Mouse (Mus musculus) adipocyte (in vitro differentiated cells): Measurements from ENCODE around the gene Habp2.

ENCODE experiments used
- DNase-seq: peaks from one replicate; pipeline ENCODE4 v3.0.0-alpha.2; 2016; ENCODE audit warnings: low spot score

Gene Habp2

GRCm38 (mm10) chr19:56286866-56287265 is at the start of gene Habp2:
Habp2 (plus strand) TSS chr19:56287137.
- DNase-seq, result no peak

- DNase-seq, result no peak
Observed at GRCm38 (mm10) chr19:56238501-56238900, 48.4 kb upstream of the Habp2 start.

- no peak for DNase-seq
Observed at GRCm38 (mm10) chr19:56245201-56245600, 41.7 kb upstream of the Habp2 start.

- no peak for DNase-seq
Observed at GRCm38 (mm10) chr19:56252815-56253214, 34.1 kb upstream of the Habp2 start.

- DNase-seq, result peak; percentile 49
Observed at GRCm38 (mm10) chr19:56253271-56253670, 33.7 kb upstream of the Habp2 start.

- peak; percentile 64 for DNase-seq
Observed at GRCm38 (mm10) chr19:56254751-56255150, 32.2 kb upstream of the Habp2 start.

- DNase-seq, result peak; percentile 84
Observed at GRCm38 (mm10) chr19:56255506-56255905, 31.4 kb upstream of the Habp2 start.

GRCm38 (mm10) chr19:56256235-56256634 is 30.7 kb upstream of the Habp2 start:
- no peak for DNase-seq

GRCm38 (mm10) chr19:56256741-56257140 is 30.2 kb upstream of the Habp2 start:
- DNase-seq, result no peak

GRCm38 (mm10) chr19:56263696-56264095 is 23.2 kb upstream of the Habp2 start:
- DNase-seq, result no peak

GRCm38 (mm10) chr19:56264175-56264574 is 22.8 kb upstream of the Habp2 start:
- no peak for DNase-seq

- DNase-seq, result no peak
Observed at GRCm38 (mm10) chr19:56265149-56265548, 21.8 kb upstream of the Habp2 start.

GRCm38 (mm10) chr19:56272081-56272480 is 14.9 kb upstream of the Habp2 start:
- no peak for DNase-seq

- DNase-seq, result no peak
Observed at GRCm38 (mm10) chr19:56277140-56277804, 9.7 kb upstream of the Habp2 start.

- no peak for DNase-seq
Observed at GRCm38 (mm10) chr19:56277951-56278350, 9.0 kb upstream of the Habp2 start.

GRCm38 (mm10) chr19:56278366-56278765 is 8.6 kb upstream of the Habp2 start:
- no peak for DNase-seq

GRCm38 (mm10) chr19:56285222-56285621 is 1.7 kb upstream of the Habp2 start:
- peak; percentile 29 for DNase-seq

- DNase-seq, result no peak
Observed at GRCm38 (mm10) chr19:56287580-56288367, 837 bp downstream of the Habp2 start.

- no peak for DNase-seq
Observed at GRCm38 (mm10) chr19:56288436-56288835, 1.5 kb downstream of the Habp2 start.

GRCm38 (mm10) chr19:56289642-56290041 is 2.7 kb downstream of the Habp2 start:
- no peak for DNase-seq

- peak; percentile 23 for DNase-seq
Observed at GRCm38 (mm10) chr19:56291898-56292297, 5.0 kb downstream of the Habp2 start.

GRCm38 (mm10) chr19:56292335-56292734 is 5.4 kb downstream of the Habp2 start:
- DNase-seq, result no peak

- peak; percentile 86 for DNase-seq
Observed at GRCm38 (mm10) chr19:56294654-56295399, 7.9 kb downstream of the Habp2 start.
